Mouse (Mus musculus) gonadal fat pad, adult 2 months (tissue): ENCODE measurements around the gene Pik3cb. TPM values are rescaled to one million over a fixed set of nuclear protein-coding genes. Genes with fewer than 3 reads are reported as not detected.

ENCODE experiments used
- DNase-seq: peaks from one replicate; pipeline ENCODE4 v3.0.0-alpha.2; 2012; ENCODE audit warnings: low read depth
- polyA plus RNA-seq: library from polyadenylated mRNA; depleted of rRNA; stranded (reverse); fragments of >200 nt; gene quantifications from 2 replicates; pipeline ENCODE4 v1.2.3, GENCODE M21; 2012

The Pik3cb gene
- polyA plus RNA-seq, 1 experiment: 7.7 TPM

GRCm38 (mm10) chr9:99081718-99082117 lies 58.7 kb downstream of the Pik3cb start:
- DNase-seq: no peak

DNA sequence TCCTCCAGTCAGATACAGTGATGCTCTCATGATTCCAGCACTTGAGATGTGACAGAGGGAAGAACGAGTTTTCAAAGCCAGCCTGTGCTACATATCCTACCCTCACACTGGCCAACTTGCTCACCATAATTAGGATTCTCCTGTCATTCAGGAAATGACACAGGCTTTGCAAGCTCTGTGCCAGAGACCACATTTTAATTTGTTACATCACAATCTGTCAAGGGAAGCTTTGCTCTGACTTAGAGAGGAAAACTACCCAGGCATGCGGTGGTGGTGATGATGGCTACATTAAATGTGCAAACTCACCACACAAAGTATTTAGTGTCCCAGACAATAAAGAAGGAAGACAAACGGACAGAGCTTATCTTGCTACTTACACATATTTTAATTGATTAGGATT lies 59.1 kb downstream of the Pik3cb start:
- DNase-seq: no peak

GRCm38 (mm10) chr9:99080657-99081056 lies 59.8 kb downstream of the Pik3cb start:
- no peak for DNase-seq

GRCm38 (mm10) chr9:99074462-99074861 lies 66.0 kb downstream of the Pik3cb start:
- DNase-seq: no peak

DNA sequence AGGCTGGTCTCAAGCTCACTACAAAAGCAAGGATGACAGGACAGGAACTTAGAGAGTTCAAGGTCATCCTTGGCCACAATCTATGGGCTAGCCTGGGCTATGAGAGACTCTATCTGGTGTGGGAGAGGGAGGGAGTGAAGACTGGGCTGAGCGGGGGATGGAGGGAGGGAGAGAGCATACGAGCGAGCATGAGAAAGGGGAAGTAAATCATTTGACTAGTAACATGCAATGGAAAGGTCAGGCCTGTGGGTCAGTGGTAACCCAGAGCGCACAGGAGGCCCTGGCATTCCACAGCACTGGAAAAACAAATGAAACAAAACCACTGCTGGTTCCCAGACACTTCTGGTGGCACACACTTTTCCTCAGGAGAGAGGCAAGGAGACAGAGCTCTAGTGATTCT lies 67.9 kb downstream of the Pik3cb start:
- no peak for DNase-seq

- DNase-seq: no peak
These were observed 75.1 kb downstream of the Pik3cb start for GRCm38 (mm10) chr9:99065311-99065710.

DNA sequence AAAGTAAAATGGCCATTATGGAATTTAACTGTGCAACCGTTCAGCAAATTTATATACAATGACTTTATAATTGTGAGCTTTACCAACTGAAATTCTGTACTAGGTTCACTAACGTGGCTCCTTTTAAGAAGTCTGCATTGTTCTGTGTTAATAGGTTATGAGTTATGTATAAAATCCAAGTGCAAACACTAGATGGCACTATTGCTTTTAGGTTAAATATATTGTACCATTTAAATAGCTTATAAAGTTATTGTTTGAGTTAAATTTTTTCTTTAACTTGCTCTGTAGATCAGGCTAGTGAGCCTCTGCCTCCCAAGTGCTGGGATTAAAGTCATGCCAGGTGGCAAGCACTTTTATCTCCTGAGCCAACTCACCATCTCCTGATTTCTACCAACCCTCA lies 76.2 kb downstream of the Pik3cb start:
- DNase-seq: no peak

GRCm38 (mm10) chr9:99062544-99062943 lies 77.9 kb downstream of the Pik3cb start:
- no peak for DNase-seq

DNA sequence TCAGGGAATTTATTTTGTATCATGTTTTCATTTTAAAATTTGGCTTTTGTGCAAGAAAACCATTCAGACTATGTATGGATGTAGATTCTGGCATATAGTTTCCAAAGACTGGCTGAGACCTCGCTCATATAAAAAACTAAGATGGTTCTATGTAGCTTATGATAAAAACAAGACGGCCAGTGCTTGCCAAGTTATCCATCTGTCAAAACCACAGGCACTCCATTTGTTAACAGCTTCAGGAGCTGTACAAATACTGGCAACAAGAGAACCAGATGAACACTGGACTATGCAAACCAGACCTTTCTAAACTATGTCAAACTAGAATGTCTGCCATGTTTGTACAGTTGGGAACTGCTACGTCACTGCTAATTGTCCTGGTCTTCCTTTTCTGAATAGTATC lies 82.7 kb downstream of the Pik3cb start:
- no peak for DNase-seq

DNA sequence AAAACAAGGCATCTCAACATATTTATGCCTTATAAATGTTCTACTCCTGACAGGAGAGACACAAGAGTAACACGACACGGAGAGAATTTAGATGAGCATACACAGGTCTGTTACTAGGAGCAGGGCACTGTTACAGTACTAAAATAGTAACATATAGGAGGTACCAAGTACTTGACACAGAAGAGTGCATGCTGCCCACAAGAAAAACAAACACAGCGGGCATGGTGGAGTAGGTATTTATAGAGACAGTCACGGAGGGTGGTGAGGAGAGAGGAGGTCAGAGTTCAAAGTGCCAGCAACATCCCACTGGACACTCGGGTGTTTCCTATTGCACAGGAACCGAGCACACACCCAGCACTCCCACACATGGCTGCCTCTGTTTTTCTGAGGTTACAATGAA lies 90.7 kb downstream of the Pik3cb start:
- no peak for DNase-seq

DNA sequence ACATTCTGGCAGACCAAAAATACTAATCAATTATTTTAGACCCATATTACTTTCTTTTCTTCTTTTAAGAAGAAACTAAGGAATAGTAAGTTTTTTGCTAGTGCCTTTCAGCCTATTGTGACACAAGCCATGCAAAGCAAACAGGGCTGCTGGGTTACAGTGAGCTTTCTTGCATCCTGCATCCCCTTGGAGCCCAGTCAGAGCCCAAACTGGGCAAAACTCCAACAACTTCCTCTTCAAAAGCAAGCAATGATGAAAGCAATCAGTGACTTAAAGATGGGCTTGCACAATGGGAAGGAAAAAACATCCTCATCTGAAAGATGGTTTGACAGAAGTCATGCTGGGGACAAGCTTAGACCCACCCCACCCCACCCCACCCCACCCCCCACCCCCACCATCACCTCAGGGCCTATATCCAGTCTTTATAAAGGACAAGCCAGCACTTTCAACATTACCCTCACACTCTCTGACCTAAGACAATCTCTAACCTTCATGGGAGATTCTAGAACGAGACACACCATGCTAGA lies 91.6 kb downstream of the Pik3cb start:
- no peak for DNase-seq

DNA sequence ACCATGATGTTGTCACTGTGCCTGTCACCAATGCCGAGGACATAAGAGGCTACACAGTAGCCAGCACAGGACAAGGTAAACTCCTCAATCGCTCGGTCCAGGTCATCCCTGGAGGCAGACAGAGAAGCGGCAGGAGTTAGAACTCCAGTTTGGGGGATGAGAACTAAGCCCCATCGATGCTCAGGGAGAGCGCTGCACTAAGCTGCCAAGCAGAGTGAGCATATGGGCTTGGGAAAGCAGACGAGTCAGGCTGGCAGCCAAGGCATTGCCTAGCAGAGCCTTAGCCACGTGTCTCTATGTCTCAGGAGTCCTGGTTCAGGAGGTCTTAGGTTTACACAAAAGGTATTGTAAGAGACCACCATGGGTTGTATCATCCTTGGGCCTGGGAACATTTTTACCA lies 95.7 kb downstream of the Pik3cb start:
- no peak for DNase-seq

DNA sequence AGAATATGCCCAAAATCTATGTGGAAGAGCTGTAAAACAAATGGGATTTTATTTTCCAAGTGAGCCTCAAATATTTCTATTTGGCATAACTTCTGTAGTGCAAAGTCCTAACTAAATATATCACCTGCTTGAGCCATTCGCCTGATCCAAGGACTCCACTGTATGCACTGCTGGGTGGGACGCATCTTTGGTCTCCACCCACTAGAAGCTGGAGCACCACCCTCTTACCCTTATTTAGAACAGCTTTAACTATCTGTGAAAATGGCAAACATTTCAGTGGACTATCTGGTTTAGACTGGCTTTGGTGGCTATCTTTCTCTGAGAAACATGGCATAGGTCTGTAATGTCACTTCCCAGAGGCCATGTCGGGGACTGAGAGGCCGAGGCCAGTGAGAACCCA lies 97.8 kb downstream of the Pik3cb start:
- DNase-seq: no peak

DNA sequence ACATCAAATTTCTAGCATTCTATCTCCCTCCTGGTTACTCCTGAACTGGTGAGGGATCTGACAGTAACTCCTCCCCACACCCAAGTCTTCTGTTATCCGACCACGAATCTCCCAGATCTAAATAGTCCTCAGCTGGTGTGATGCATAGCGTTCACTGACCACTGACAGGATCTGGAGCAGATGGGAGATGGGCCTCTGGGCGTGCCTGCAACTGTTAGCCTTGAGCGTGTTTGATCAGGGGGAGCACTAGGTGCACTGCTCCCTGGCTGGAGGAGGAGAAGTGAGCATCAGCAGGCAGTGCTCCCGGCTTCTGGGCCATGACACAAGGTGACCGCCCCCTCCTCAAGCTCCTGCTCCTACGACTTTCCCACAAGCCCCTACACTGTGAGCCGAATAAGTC lies 98.4 kb downstream of the Pik3cb start:
- no peak for DNase-seq

- DNase-seq: no peak
These were observed 104.8 kb downstream of the Pik3cb start, which contains the start of gene Gm1123 for GRCm38 (mm10) chr9:99035575-99035974. Gene Gm1123 (minus strand): TSS chr9:99035715.

DNA sequence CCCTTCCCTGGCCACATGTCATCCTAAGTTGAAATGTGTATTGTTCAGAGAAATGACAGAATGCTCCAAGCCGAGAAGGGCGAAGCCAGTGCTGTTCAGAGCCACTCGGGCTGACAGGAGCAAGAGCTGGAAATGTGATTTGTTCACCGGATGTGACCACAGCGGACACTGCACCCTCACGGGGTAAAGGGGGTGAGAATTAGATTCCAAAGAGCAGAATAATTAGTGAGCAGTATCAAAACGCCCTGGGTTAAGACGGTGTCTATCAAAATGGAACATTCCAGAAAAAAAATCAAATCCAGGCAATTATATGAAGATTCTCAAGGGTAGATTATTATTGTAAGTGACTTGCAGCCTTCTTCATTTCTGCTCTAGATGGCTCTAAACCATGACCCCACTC lies 106.3 kb downstream of the Pik3cb start:
- no peak for DNase-seq

GRCm38 (mm10) chr9:99032031-99032430 lies 108.4 kb downstream of the Pik3cb start:
- no peak for DNase-seq

GRCm38 (mm10) chr9:99021751-99022150 lies 118.7 kb downstream of the Pik3cb start:
- no peak for DNase-seq

- no peak for DNase-seq
These were observed 119.3 kb downstream of the Pik3cb start for GRCm38 (mm10) chr9:99021166-99021565.

- DNase-seq: no peak
These were observed 122.7 kb downstream of the Pik3cb start for GRCm38 (mm10) chr9:99017679-99018078.

DNA sequence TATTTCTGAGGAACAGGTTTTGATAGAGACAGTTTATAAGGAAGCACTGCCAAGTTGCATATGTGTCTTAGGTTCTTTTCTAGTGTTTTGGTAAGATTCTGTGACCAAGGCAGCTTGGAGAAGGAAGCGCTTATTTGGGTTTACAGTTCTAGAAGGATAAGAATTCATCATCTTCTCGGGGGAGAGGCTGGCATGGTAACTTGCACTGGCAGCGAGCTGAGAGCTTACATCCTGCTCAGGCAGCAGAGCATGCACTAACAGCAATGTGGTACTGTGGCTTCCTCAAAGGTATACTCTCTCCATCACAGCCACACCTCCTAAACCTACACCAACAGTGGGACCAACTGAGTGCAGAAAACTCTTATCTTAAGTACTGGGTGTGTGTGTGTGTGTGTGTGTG lies 123.7 kb downstream of the Pik3cb start:
- no peak for DNase-seq

DNA sequence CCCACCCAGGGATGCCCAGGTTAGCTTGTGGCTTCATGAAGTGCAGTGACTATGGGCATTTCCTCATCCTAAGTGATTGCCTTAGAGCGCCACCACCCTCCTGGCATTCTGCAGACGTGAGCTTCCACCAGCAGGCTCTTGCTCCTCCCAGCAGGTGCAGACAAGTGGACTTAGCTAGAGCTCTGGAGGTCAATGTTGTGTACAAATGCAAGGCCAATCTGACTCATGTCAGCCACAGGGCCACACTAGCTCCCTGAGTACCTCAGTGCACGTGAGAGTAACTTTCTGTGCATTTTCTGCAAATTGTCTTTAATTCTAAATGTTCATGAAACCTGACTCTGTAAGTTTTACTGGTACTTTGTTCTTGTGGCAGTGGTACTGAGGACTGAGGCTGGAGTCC lies 124.1 kb downstream of the Pik3cb start:
- DNase-seq: no peak

DNA sequence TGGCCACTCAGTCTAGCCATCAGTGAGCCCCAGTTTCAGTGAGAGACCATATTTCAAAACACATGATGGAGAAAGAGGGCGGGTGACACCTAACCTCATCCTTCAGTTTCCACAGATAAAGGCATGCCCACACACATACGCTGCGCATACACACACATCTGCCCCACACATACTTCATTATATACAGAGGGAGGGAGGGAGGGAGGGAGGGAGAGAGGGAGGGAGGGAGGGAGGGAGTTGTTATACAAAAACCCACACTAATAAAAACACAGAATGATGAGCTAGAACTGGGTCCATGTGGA lies 130.6 kb downstream of the Pik3cb start:
- no peak for DNase-seq

- DNase-seq: no peak
These were observed 131.1 kb downstream of the Pik3cb start for GRCm38 (mm10) chr9:99009069-99009897.
